ENCODE assay signal across 8 mouse cellular contexts in the genomic region with DNA sequence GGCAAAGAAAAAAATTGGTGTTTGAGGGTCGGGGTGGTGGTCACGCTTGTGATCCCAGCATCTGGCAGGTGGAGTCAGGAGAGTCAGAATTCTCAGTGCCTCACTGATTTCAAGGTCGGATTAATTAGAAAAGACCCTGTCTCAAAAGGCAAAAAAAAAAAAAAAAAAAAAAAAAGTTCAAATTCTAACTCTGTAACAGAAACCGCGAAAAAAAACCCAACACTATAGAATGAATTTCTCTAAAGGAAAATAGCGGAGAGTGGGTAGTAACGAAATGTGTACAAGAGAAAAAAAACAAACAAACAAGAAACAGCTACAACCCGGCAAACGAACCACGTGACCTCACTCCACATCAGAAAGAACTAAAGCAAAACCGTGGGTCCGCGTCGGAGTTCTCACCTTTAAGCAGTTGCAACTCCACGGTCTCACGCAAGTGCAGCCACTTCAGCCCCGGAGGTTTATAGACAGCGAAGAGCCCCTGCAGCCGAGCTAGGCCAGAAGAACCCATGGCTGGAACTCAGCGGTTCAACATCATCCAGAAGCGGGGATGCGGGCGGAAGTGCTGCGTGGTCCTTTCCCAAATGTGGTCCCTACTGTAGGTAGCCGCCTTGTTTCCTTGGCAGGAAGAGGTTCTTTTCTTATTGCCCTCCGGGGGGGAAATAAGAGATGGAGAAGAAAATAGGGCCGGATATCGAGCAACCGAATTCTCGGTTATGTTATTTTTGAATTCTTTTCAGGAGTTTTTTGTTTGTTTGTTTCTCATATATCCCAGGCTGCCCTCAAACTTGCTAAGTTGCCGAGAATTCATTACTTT. TPM values are rescaled to one million over a fixed set of nuclear protein-coding genes. Genes with fewer than 3 reads are reported as not detected.
A peak's percentile ranks its signal among the peaks of the same experiment; 100 is the strongest.
DNase-seq lines count a peak whose midpoint lies in the region; ATAC-seq and TF ChIP-seq lines count a peak whose summit lies in the region.

A gene (plus strand): TSS at position 390 of the 814 bp plus-strand sequence.

- no peak for TF ChIP-seq EP300 in liver, embryonic 14.5 days (IDR thresholded peaks at IDR 0.05; ENCODE audit: low read depth)
- TF ChIP-seq EP300 in stomach, postnatal 0 days (optimal IDR thresholded peaks at IDR 0.05): no peak

- DNase-seq in c-Kit-negative CD71-positive TER-119-positive erythroid progenitor cells, embryonic 14.5 days (ENCODE audit: low read depth, low spot score): peak; percentile 89
- DNase-seq in forebrain, embryonic 10.5 days (ENCODE audit: extremely low spot score, low spot score): peak; percentile 88
- peak; percentile 95 for DNase-seq in kidney, postnatal 25 days
- DNase-seq in liver, embryonic 14.5 days (ENCODE audit: low read depth in 3 of 3, low spot score in 3 of 3): peak; percentile 91 to 93 (median 93)
- peak; percentile 89 for DNase-seq in neural tube, embryonic 11.5 days (ENCODE audit: low spot score)
- peak; percentile 88 for DNase-seq in stomach, postnatal 0 days (ENCODE audit: low spot score)

- ATAC-seq in CD4-positive, CD25-positive, alpha-beta regulatory T cell, adult 4 months: peak; percentile 92
- ATAC-seq in heart, embryonic 15.5 days (replicated peaks; ENCODE audit: insufficient number of reproducible peaks, insufficient read depth, low FRiP score, low read depth): peak; percentile 88
- peak; percentile 89 for ATAC-seq in liver, embryonic 14.5 days (ENCODE audit: insufficient read depth)
- ATAC-seq in neural tube, embryonic 11.5 days (ENCODE audit: insufficient read depth, low FRiP score, low TSS enrichment): peak; percentile 72; the same call in 1 of the 2 replicates
- peak; percentile 88 for ATAC-seq in stomach, postnatal 0 days (ENCODE audit: low FRiP score, low TSS enrichment)

- peak within 1 kb of the TSS; percentile 75 for H3K4me2 ChIP-seq in heart, embryonic 15.5 days
- peak within 1 kb of the TSS; percentile 91 for H3K4me2 ChIP-seq in liver, embryonic 14.5 days (ENCODE audit: low read depth)
- H3K4me2 ChIP-seq in neural tube, embryonic 11.5 days (ENCODE audit: low read depth): peak within 1 kb of the TSS; percentile 57
- H3K4me2 ChIP-seq in stomach, postnatal 0 days (replicated peaks; ENCODE audit: low read depth): peak within 1 kb of the TSS; percentile 95

- H3K4me1 ChIP-seq in forebrain, embryonic 10.5 days: peaks cover 20% of the 10 kb centered on the region
- H3K4me1 ChIP-seq in heart, embryonic 15.5 days (replicated peaks): peaks cover 19% of the 10 kb centered on the region
- peaks cover 6% of the 10 kb centered on the region in 2 experiments for H3K4me1 ChIP-seq in liver, embryonic 14.5 days (replicated peaks; ENCODE audit: control insufficient read depth in 2 of 2, insufficient read depth in 2 of 2, low read length in 1 of 2)
- H3K4me1 ChIP-seq in neural tube, embryonic 11.5 days (ENCODE audit: control insufficient read depth, insufficient read depth, low read length): peaks cover 6% of the 10 kb centered on the region; the same call in 1 of the 2 replicates
- no peaks in the 10 kb centered on the region for H3K4me1 ChIP-seq in stomach, postnatal 0 days (replicated peaks; ENCODE audit: control insufficient read depth, insufficient read depth)

- no peak for TF ChIP-seq CTCF in liver, embryonic 14.5 days (IDR thresholded peaks at IDR 0.05; ENCODE audit: low read depth)
- TF ChIP-seq CTCF in stomach, postnatal 0 days (IDR thresholded peaks at IDR 0.05; ENCODE audit: low read depth): no peak

- H3K4me3 ChIP-seq in forebrain, embryonic 10.5 days: peak within 1 kb of the TSS; percentile 88
- peak within 1 kb of the TSS; percentile 78 for H3K4me3 ChIP-seq in heart, embryonic 15.5 days
- H3K4me3 ChIP-seq in liver, embryonic 14.5 days (ENCODE audit: insufficient read depth in 1 of 2, low read depth in 2 of 2, low read length in 2 of 2): peak within 1 kb of the TSS; percentile 81
- peak within 1 kb of the TSS; percentile 69 for H3K4me3 ChIP-seq in neural tube, embryonic 11.5 days (ENCODE audit: low read depth, low read length)
- H3K4me3 ChIP-seq in stomach, postnatal 0 days (ENCODE audit: low read depth, low read length): peak within 1 kb of the TSS; percentile 68

- H3K9ac ChIP-seq in heart, embryonic 15.5 days: peak within 1 kb of the TSS; percentile 68
- peak within 1 kb of the TSS; percentile 64 for H3K9ac ChIP-seq in liver, embryonic 14.5 days (replicated peaks)
- peak within 1 kb of the TSS; percentile 72 for H3K9ac ChIP-seq in neural tube, embryonic 11.5 days (ENCODE audit: low read length)
- peak within 1 kb of the TSS; percentile 69 for H3K9ac ChIP-seq in stomach, postnatal 0 days (ENCODE audit: low read length)

- no peaks in the 10 kb centered on the region for H3K27me3 ChIP-seq in forebrain, embryonic 10.5 days (ENCODE audit: poor library complexity, severe bottlenecking)
- H3K27me3 ChIP-seq in heart, embryonic 15.5 days: no peaks in the 10 kb centered on the region
- H3K27me3 ChIP-seq in liver, embryonic 14.5 days (ENCODE audit: control insufficient read depth, insufficient read depth, low read length): no peaks in the 10 kb centered on the region
- H3K27me3 ChIP-seq in neural tube, embryonic 11.5 days (ENCODE audit: control insufficient read depth, insufficient read depth, low read length): no peaks in the 10 kb centered on the region
- no peaks in the 10 kb centered on the region for H3K27me3 ChIP-seq in stomach, postnatal 0 days (ENCODE audit: control insufficient read depth, insufficient read depth, low read length)

- H3K27ac ChIP-seq in forebrain, embryonic 10.5 days: peak within 1 kb of the TSS; percentile 88
- H3K27ac ChIP-seq in heart, embryonic 15.5 days: peak within 1 kb of the TSS; percentile 69
- H3K27ac ChIP-seq in liver, embryonic 14.5 days: peak within 1 kb of the TSS; percentile 76
- H3K27ac ChIP-seq in neural tube, embryonic 11.5 days (ENCODE audit: low read depth, low read length): no peak within 1 kb of the TSS
- peak within 1 kb of the TSS; percentile 81 for H3K27ac ChIP-seq in stomach, postnatal 0 days (replicated peaks)

- H3K36me3 ChIP-seq in forebrain, embryonic 10.5 days (replicated peaks): peaks cover 69% of the 10 kb centered on the region
- peaks cover 47% of the 10 kb centered on the region for H3K36me3 ChIP-seq in heart, embryonic 15.5 days
- peaks cover 22% of the 10 kb centered on the region for H3K36me3 ChIP-seq in liver, embryonic 14.5 days (replicated peaks; ENCODE audit: control insufficient read depth, insufficient read depth, low read depth)
- peaks cover 20% of the 10 kb centered on the region for H3K36me3 ChIP-seq in neural tube, embryonic 11.5 days (ENCODE audit: control insufficient read depth, insufficient read depth, low read length)
- peaks cover 25% of the 10 kb centered on the region for H3K36me3 ChIP-seq in stomach, postnatal 0 days (ENCODE audit: control insufficient read depth, insufficient read depth, low read length)

- peaks cover 1% of the 10 kb centered on the region; the same call in 1 of the 2 replicates for H3K9me3 ChIP-seq in forebrain, embryonic 10.5 days
- no peaks in the 10 kb centered on the region for H3K9me3 ChIP-seq in heart, embryonic 15.5 days (replicated peaks)
- no peaks in the 10 kb centered on the region for H3K9me3 ChIP-seq in liver, embryonic 14.5 days (ENCODE audit: control insufficient read depth, low read length)
- no peaks in the 10 kb centered on the region for H3K9me3 ChIP-seq in neural tube, embryonic 11.5 days (ENCODE audit: control insufficient read depth, low read length)
- no peaks in the 10 kb centered on the region for H3K9me3 ChIP-seq in stomach, postnatal 0 days (ENCODE audit: control insufficient read depth, low read length)

- 2% methylated on average over 31 of the region's 31 CpGs for WGBS in forebrain, embryonic 10.5 days
- WGBS in heart, embryonic 15.5 days: under 1% methylated on average over 31 of the region's 31 CpGs
- WGBS in liver, embryonic 14.5 days (ENCODE audit: insufficient replicate concordance): 2% methylated on average over 31 of the region's 31 CpGs
- 2% methylated on average over 31 of the region's 31 CpGs for WGBS in neural tube, embryonic 11.5 days
- 2% methylated on average over 31 of the region's 31 CpGs for WGBS in stomach, postnatal 0 days

RNA-seq across cellular contexts. Expression of the gene that starts here (rescaled TPM):
- polyA plus RNA-seq in CD4-positive, CD25-positive, alpha-beta regulatory T cell, adult 4 months (2017; shearing (Covaris generic)): 10 to 100 TPM in 1 of 2 experiments, 1 to 10 TPM in 1; 5.0 to 11.6 TPM
- 44.4 and 47.5 TPM in 2 replicates for polyA plus RNA-seq in forebrain, embryonic 10.5 days (2016; fragmentation: Nextera tagmentation; extraction: Ambion mirVana)
- polyA plus RNA-seq in heart, embryonic 15.5 days (2015; fragmentation: Nextera tagmentation; extraction: Ambion mirVana): 22.9 and 28.7 TPM in 2 replicates
- 8.4 and 10.0 TPM in 2 replicates for polyA plus RNA-seq in liver, embryonic 14.5 days (2012; rRNA removed)
- polyA plus RNA-seq in liver, embryonic 14.5 days (2014; fragmentation: Nextera tagmentation; extraction: Ambion mirVana): 11.6 and 13.4 TPM in 2 replicates
- polyA plus RNA-seq in neural tube, embryonic 11.5 days (2014; fragmentation: Nextera tagmentation; extraction: Ambion mirVana): 41.8 and 46.6 TPM in 2 replicates
- 18.7 and 20.4 TPM in 2 replicates for polyA plus RNA-seq in stomach, postnatal 0 days (2015; fragmentation: Nextera tagmentation; extraction: Ambion mirVana)
